Mouse (Mus musculus) bone marrow, adult 2 months (tissue): ENCODE measurements around the gene Dennd1a. TPM values are rescaled to one million over a fixed set of nuclear protein-coding genes. Genes with fewer than 3 reads are reported as not detected.

Experiments used
- H3K27ac ChIP-seq: fragments of 200-500 bp; 2 replicates; pipeline ENCODE4 v1.5.1; 2012; ENCODE audit warnings: low read depth, mild to moderate bottlenecking, control low read depth, inconsistent platforms, low read length; ENCODE audit not compliant: control insufficient read depth, poor library complexity, insufficient read depth
- H3K4me1 ChIP-seq: fragments of 200-500 bp; 2 replicates; pipeline ENCODE4 v1.6.1; 2011; ENCODE audit warnings: low read length; ENCODE audit not compliant: control insufficient read depth, insufficient read depth
- H3K4me3 ChIP-seq: fragments of 200-500 bp; replicated peaks from 2 replicates; pipeline ENCODE3; 2011; ENCODE audit warnings: mild to moderate bottlenecking, low read depth, low read length, control low read depth; ENCODE audit not compliant: control insufficient read depth
- CTCF ChIP-seq: fragments of 200-500 bp; IDR thresholded peaks from 2 replicates; pipeline ENCODE4 v1.5.1; 2011; ENCODE audit warnings: low read length, control low read depth; ENCODE audit not compliant: control insufficient read depth, insufficient read depth
- POLR2A ChIP-seq: fragments of 200-500 bp; IDR thresholded peaks from 2 replicates; pipeline ENCODE4 v1.6.1; 2011; ENCODE audit warnings: low read depth, mild to moderate bottlenecking, control low read depth, low read length, borderline replicate concordance; ENCODE audit not compliant: control insufficient read depth
- WGBS: fragments of 180-500 bp; shearing (Covaris S2); methylation state at CpG from one replicate; pipeline ENCODE4 v1.1.7; 2018; 5-methylcytosine and 5-hydroxymethylcytosine counted together
- polyA plus RNA-seq: library from polyadenylated mRNA; stranded (reverse); fragments of >200 nt; gene quantifications from 2 replicates; pipeline ENCODE4 v1.2.4, GENCODE M21; 2011; ENCODE audit warnings: low replicate concordance; ENCODE audit not compliant: missing spikeins, insufficient read depth, insufficient read length

Dennd1a gene
- polyA plus RNA-seq, 1 experiment = 22.9 TPM

DNA sequence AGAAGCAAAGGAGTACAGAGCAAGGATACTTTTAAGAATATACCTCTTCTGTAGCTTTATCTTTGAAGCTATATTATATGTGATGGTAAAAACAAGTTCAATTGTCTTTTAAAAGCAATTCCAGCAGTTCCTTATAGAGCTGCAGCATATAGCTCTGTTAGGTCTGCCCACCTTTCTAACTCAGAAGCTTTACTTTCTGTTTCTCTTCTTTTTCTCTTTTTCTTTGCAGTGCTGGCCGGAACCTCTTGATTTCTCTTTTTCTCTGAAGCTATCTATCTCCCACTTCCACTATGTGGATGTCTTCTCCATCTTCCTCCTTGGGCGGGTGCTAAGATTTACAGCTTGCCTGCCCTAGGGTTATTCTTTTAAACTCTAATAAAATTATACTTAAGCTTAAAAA lies 12.2 kb downstream of the Dennd1a start:
- H3K4me3 ChIP-seq = no peak overlapping the region
- no peak overlapping the region for H3K27ac ChIP-seq
- WGBS = 46% methylated on average over 2 of the region's 2 CpGs
- no peak for TF ChIP-seq POLR2A
- TF ChIP-seq CTCF = no peak
- no peaks in the 10 kb centered on the region for H3K4me1 ChIP-seq

DNA sequence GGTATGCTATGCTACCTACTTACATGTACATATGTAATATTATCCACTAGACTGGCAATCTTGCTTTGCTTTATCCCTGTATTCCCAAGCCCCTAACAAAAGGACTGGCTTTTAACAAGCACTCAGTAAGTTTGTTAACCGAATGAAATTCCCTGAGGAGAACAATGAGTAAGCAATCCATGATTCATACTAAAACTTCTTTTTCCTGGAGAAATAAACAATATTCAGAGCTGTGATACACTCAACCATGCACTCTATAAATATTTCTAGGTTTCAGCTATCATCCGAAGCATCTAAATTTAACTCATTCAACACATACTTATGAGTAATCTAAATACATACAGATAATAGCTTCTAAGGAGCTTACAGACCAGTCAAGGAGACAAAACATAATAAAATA lies 23.5 kb downstream of the Dennd1a start:
- Histone ChIP-seq H3K27ac (no peak overlapping the region), H3K4me1 (no peaks in the 10 kb centered on the region), H3K4me3 (no peak overlapping the region)
- TF ChIP-seq POLR2A (no peak), CTCF (no peak)
- 79% methylated on average over 2 of the region's 2 CpGs for WGBS

DNA sequence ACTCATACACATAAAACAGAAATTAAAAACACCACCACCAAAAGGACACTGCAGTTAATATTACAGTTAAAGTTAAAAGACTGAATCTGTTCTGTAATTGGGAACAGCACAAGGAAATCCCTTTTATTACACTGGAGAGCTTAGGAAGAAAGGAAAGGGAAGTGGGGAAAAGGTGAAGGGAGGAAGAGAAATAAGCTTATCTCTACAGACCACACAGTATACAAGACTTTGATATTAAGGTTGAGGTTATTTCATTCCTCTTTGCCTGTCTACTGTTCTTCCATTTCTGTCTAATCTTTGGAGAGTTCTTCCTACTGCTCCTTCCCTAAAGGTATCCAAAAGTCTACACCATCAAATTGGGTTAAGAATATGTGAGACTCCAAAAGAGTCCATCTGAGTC lies 28.1 kb downstream of the Dennd1a start:
- no peak overlapping the region for H3K4me3 ChIP-seq
- TF ChIP-seq POLR2A = no peak
- no peak for TF ChIP-seq CTCF
- no peaks in the 10 kb centered on the region for H3K4me1 ChIP-seq
- H3K27ac ChIP-seq = no peak overlapping the region

DNA sequence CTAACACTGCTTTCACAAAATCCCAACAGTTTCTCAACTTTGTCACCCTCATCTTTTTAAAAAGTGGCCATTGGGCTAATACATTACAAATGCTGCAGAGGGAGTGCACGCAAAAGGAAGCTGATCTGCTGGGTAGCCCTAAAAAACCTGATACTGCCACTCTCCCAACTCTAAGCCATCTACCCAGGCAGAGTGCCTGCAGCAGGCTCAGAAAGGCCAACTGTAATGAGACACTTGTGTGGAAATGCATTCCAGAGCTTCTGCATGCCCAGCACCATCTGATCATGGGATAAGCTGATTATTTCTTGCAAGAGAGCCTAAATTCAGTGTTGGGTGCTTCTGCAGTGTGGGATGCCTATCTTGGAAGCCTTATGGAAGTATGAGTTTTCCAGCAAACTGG lies 49.6 kb downstream of the Dennd1a start:
- 88% methylated on average over 1 of the region's 1 CpGs for WGBS
- H3K4me3 ChIP-seq = no peak overlapping the region
- no peak overlapping the region for H3K27ac ChIP-seq
- no peaks in the 10 kb centered on the region for H3K4me1 ChIP-seq
- TF ChIP-seq CTCF (no peak), POLR2A (no peak)

DNA sequence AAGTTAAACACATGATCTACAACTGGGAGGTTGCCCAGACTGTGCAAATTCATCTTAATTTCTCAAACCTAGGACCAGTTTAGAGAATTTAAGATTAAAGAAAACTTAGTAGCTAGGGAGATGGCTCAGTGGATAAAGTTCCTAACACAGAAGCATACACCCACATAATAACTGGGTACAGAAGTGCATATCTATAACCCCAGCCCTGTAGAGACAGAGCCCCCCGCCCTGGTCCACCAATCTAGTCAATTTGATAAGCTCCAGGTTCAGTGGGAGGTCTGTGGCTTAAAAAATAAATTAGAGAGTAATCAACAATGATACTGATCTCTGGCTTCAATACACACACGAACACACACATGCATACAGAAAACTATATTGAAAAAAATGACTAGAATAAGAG lies 51.6 kb downstream of the Dennd1a start:
- TF ChIP-seq CTCF (no peak), POLR2A (no peak)
- 61% methylated on average over 2 of the region's 2 CpGs for WGBS
- H3K27ac ChIP-seq = no peak overlapping the region
- no peak overlapping the region for H3K4me3 ChIP-seq
- no peaks in the 10 kb centered on the region for H3K4me1 ChIP-seq

DNA sequence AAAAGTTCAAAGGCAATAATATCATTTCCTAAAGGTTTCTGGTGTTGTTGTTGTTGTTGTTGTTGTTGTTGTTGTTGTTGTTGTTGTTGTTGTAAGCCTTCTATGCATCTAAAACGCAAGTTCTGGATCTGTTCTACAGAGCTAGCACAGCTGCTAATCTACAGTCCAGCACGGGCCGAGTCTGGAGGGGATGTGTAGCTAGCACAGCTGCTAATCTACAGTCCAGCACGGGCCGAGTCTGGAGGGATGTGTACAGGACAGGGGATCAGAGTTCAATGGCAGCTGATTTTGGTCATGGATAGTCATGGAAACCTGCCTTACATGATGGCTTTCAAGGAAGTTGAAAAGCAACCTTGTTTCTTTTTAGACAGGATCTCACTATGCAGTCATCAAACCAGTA lies 57.3 kb downstream of the Dennd1a start:
- no peak overlapping the region for H3K4me3 ChIP-seq
- no peak overlapping the region for H3K27ac ChIP-seq
- H3K4me1 ChIP-seq = no peaks in the 10 kb centered on the region
- 82% methylated on average over 5 of the region's 5 CpGs for WGBS
- TF ChIP-seq POLR2A (no peak), CTCF (no peak)

DNA sequence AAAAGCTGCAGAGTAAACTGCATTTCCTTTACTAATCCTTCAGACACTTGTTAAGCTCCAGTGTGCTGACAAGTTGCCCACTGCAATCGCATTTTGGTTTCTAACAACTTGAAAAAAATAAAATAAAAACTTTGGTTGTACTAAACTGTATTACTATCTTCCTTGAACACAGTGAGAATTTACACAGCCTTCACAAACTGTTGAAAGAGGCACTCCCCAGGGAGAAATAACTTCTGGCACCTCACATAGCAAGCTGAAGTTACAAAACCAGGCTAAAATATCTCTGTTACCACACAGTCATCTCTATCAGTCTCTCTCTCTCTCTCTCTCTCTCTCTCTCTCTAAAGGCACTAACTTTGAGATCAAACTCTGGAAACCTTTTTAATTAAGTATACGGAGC lies 63.4 kb downstream of the Dennd1a start:
- TF ChIP-seq POLR2A = no peak
- no peak for TF ChIP-seq CTCF
- Histone ChIP-seq H3K4me3 (no peak overlapping the region), H3K4me1 (no peaks in the 10 kb centered on the region), H3K27ac (no peak overlapping the region)
- WGBS = 81% methylated on average over 2 of the region's 2 CpGs

DNA sequence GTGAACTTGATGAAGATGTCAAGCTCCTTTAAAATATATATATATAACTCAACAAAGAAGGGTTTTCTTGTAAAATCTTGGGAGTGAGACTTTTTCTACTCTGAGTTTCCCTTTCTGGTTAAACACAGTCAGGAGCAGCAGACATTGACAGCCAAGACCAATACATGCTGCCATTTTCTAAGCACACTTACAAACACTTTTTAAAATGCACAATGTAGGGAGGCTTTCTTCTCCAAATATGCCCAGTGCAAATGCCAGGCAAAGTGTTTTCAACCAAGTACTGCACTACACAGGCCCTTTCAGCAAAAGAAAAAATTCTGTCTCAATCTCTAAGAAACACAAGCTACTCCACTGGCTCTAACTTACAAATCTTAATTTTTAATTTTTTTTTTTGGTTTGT lies 65.7 kb downstream of the Dennd1a start:
- Histone ChIP-seq H3K27ac (no peak overlapping the region), H3K4me3 (no peak overlapping the region), H3K4me1 (no peaks in the 10 kb centered on the region)
- TF ChIP-seq CTCF (no peak), POLR2A (no peak)

DNA sequence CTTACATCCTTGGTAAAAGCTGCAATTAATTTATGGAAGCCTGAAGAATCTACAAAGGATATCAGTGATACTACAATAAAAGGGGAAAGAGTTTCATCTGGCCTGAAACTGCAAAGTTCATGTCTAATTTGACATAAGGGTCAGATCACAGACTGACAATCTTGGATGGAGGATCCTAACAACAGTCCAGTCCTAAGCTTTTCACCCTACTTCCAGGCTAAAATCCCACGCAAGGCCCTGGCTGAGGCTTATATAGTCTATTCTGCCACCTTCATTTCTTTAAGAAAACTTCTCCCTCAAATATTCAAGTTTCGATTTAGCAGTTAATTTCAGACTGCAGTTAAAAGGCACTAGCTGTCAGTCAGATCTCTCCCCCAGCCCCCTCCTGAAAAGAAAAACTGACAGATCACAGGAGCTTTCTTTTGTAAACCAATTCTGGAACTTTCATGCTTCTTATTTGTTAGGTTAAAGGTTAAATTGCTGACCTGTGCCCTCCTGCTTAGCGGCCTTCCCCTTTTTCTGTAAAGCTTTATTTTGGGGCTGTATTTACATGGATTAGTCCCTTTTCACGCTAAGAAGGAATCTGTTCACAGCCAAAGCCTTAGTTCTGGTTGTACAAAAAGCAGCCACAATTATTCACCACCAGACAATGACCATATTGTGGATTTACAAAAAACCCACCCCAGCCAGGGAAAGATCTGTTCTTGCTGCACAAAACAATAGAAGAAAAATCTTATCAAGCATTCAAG lies 66.3 kb downstream of the Dennd1a start:
- Histone ChIP-seq H3K27ac (no peak overlapping the region), H3K4me1 (no peaks in the 10 kb centered on the region), H3K4me3 (no peak overlapping the region)
- 83% methylated on average over 4 of the region's 4 CpGs for WGBS
- TF ChIP-seq CTCF (no peak), POLR2A (no peak)
